Mouse (Mus musculus) liver, postnatal 0 days (tissue): ENCODE data around the gene Mmp24.

Experiments used
- CTCF ChIP-seq: sonication (generic); IDR thresholded peaks from 2 replicates; pipeline ENCODE4 v1.5.1; 2016; ENCODE audit warnings: antibody characterized with exemption, low read depth
- EP300 ChIP-seq: IDR thresholded peaks from 2 replicates; pipeline ENCODE4 v1.6.1; 2016; ENCODE audit warnings: antibody characterized with exemption, low read depth, mild to moderate bottlenecking

- no peak for TF ChIP-seq CTCF
- TF ChIP-seq EP300, result no peak
Measured at GRCm38 (mm10) chr2:155751014-155751786, 23.9 kb upstream of the Mmp24 start, which contains the start of gene Procr.
